Mouse (Mus musculus) forebrain, embryonic 10.5 days (tissue): ENCODE data around the gene AU041133. TPM values are rescaled to one million over a fixed set of nuclear protein-coding genes. Genes with fewer than 3 reads are reported as not detected.
"Not testable (repeated sequence)": the region's sequence is repeated elsewhere in the genome, so short reads cannot be mapped to it uniquely, and the experiment has no call there.

Experiments used
- DNase-seq: peaks from one replicate; pipeline ENCODE4 v3.0.0-alpha.2; 2017; ENCODE audit warnings: low spot score; ENCODE audit errors: extremely low spot score
- H3K27ac ChIP-seq: fragments of 300-500 bp; sonication (generic); 2 replicates; pipeline ENCODE4 v1.5.1; 2016; ENCODE audit warnings: mild to moderate bottlenecking
- H3K27me3 ChIP-seq: fragments of 300-500 bp; sonication (generic); 2 replicates; pipeline ENCODE4 v1.6.1; 2016; ENCODE audit warnings: mild to moderate bottlenecking; ENCODE audit not compliant: poor library complexity, severe bottlenecking
- H3K36me3 ChIP-seq: fragments of 300-500 bp; sonication (generic); replicated peaks from 2 replicates; pipeline ENCODE4 v1.6.1; 2016; ENCODE audit warnings: mild to moderate bottlenecking, moderate library complexity
- H3K4me1 ChIP-seq: fragments of 300-500 bp; sonication (generic); 2 replicates; pipeline ENCODE4 v1.6.1; 2016
- H3K4me3 ChIP-seq: fragments of 300-500 bp; sonication (generic); 2 replicates; pipeline ENCODE4 v1.5.1; 2016; ENCODE audit warnings: mild to moderate bottlenecking, moderate library complexity
- H3K9me3 ChIP-seq: fragments of 300-500 bp; sonication (generic); 2 replicates; pipeline ENCODE4 v1.6.1; 2016; ENCODE audit warnings: mild to moderate bottlenecking, moderate library complexity
- WGBS: fragments of 180-500 bp; shearing (Covaris S2); methylation state at CpG from one replicate; pipeline ENCODE4 v1.1.7; 2016; 5-methylcytosine and 5-hydroxymethylcytosine counted together
- polyA plus RNA-seq: library from polyadenylated mRNA; unstranded; fragments of >200 nt; fragmentation: Nextera tagmentation; extraction: Ambion mirVana; gene quantifications from 2 replicates; pipeline ENCODE4 v1.2.1, GENCODE M21; 2016

AU041133 gene
- 4.6 and 5.0 TPM in 2 replicates for polyA plus RNA-seq

DNA sequence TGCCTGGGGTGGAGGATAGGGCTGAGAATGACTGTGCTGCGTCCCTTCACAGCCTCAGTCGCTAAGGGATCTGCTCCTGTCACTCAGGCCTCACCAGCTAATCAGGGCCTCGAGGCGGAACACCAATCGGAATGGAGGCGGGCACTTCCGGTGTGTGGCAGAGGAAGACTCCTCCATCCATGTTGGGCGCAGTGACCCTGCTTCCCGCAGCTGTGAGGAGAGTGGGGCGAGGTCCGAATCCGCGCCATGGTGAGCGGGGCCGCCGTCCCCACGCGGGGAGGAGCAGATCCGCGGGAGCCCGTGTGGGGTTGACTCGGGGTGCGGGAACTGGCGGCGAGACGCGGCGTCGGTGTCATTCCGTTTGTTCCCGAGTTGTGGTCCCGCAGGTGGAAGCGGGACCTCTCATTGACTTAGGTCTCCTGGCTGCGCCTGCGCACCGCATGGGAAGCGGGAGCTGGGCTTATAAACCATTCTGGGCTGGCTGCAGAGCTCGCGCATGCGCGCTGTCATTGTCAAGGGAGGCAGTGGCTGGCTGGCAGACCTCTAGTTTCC is at the start of gene AU041133:
TSS of gene AU041133 (plus strand) at position 164 of the 552 bp plus-strand sequence.
- Histone ChIP-seq H3K9me3 (peaks cover 57% of the 10 kb centered on the region), H3K27me3 (no peaks in the 10 kb centered on the region), H3K36me3 (peaks cover 22% of the 10 kb centered on the region), H3K4me1 (peaks cover 4% of the 10 kb centered on the region; the same call in 1 of the 2 replicates), H3K27ac (peak within 1 kb of the TSS; percentile 91), H3K4me3 (peak within 1 kb of the TSS; percentile 75)
- DNase-seq: peak; percentile 89
- 3% methylated on average over 41 of the region's 41 CpGs for WGBS

DNA sequence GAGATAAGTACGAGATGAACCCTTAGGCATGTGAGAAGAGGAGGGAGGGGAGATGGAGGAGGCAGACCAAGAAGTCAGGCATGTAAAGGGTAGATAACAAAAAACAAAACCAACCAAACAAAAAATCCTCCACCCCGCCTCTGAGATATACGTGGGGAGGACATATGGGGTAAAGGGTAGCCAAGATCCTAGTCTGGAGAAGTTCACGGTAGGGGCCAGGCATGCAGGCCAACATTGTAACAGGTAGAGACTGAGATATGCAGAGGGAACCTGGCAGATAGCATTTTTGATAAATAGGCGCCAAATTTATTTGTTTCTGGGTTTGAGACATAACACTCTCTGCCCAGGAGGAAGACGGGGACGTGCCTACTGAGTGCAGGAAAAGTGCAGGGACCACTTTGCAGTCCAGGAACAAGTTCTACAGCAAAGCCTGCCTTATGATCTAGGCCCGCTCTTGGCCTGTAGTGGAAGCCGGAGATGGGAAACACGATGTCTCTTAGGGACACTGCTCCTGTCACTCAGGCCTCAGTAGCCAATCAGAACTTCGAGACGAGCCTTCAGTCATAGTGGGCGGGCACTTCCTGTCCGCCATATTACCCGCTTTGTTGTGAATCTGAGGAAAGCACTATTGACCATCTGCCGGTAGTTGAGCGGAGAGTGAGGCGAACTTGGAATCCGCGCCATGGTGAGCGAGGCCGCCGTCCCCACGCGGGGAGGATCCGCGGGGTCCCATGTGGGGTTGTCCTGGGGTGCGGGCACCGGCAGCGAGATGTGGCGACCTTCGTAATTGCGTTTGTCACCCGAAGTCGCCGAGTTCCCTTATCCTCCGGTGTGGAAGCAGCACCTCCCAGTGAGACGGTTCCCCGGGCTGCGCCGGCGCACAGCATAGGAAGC is 44.8 kb upstream of the AU041133 start, which contains the start of gene BC024063:
TSS of gene BC024063 (plus strand) at position 626 of the 894 bp plus-strand sequence.
- 19% methylated on average over 42 of the region's 42 CpGs for WGBS
- H3K36me3 ChIP-seq, H3K27me3 ChIP-seq, H3K4me1 ChIP-seq: not testable (repeated sequence)
- Histone ChIP-seq H3K4me3 (peak within 1 kb of the TSS; percentile 56), H3K9me3 (peaks cover 20% of the 10 kb centered on the region; the same call in 1 of the 2 replicates), H3K27ac (peak within 1 kb of the TSS; percentile 84)
- DNase-seq: peak; percentile 63

GRCm38 (mm10) chr10:82083622-82083971 is 44.2 kb upstream of the AU041133 start:
- 29% methylated on average over 14 of the region's 14 CpGs for WGBS
- not testable (repeated sequence) for DNase-seq, H3K4me1 ChIP-seq, H3K27me3 ChIP-seq, H3K36me3 ChIP-seq
- peak overlapping the region; percentile 84 for H3K27ac ChIP-seq
- H3K4me3 ChIP-seq: peak overlapping the region; percentile 56
- peaks cover 20% of the 10 kb centered on the region; the same call in 1 of the 2 replicates for H3K9me3 ChIP-seq

DNA sequence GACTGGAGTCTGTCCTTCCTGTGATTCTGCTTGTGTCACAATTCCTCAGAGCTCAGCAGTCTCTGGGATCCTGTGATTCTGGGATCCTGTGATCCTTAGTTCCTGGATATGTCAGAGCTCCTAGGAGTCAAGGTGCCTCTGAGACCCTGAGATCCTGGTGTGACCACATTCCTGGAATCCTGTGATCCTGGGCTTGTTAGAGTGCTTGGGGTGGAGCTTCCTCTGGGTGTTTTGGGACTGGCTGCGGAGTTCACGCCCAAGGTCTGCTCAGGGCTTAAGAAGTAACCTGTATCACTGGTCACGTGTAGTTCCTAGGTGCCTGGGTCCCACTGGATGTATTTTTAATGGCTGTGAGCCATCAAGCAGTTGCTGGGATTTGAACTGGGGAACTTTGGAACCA is 10.6 kb upstream of the AU041133 start:
- Histone ChIP-seq H3K4me1 (no peaks in the 10 kb centered on the region), H3K4me3 (no peak overlapping the region), H3K36me3 (no peaks in the 10 kb centered on the region), H3K27ac (no peak overlapping the region), H3K9me3 (peaks cover 78% of the 10 kb centered on the region), H3K27me3 (no peaks in the 10 kb centered on the region)
- 73% methylated on average over 3 of the region's 3 CpGs for WGBS
- DNase-seq: no peak

GRCm38 (mm10) chr10:82145282-82145681 is 17.5 kb downstream of the AU041133 start:
- 96% methylated on average over 1 of the region's 1 CpGs for WGBS
- peaks cover 68% of the 10 kb centered on the region for H3K36me3 ChIP-seq

DNA sequence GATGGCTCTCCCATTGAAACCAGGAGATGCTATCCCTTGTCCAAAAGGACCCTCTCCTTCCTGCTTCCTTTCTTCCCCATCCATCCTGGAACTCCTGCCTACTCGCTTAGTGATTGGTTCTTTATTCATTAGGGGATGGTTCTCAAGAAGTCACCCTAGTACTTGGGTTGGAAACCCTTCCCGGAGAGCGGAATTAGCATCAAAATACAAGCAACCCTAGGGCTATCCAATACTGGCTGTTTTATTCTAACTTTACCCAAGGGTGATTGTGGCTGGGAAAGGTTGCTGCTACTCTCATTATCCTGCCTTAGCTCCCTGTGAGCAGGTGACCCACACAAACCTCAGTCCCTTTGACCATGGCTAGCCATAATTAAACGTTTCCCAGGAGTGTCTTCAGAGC is 19.8 kb downstream of the AU041133 start:
- H3K36me3 ChIP-seq: peaks cover 75% of the 10 kb centered on the region
- DNase-seq: no peak
- H3K27me3 ChIP-seq: no peaks in the 10 kb centered on the region
- no peak overlapping the region for H3K27ac ChIP-seq
- no peak overlapping the region for H3K4me3 ChIP-seq
- H3K4me1 ChIP-seq: no peaks in the 10 kb centered on the region
- 78% methylated on average over 4 of the region's 4 CpGs for WGBS
- H3K9me3 ChIP-seq: peaks cover 86% of the 10 kb centered on the region

More at GRCm38 (mm10) chr10:82145282-82145681, 17.5 kb downstream of the AU041133 start:
- H3K9me3 ChIP-seq: peaks cover 69% of the 10 kb centered on the region
- DNase-seq: no peak
- no peak overlapping the region for H3K27ac ChIP-seq
- no peak overlapping the region for H3K4me3 ChIP-seq
- H3K4me1 ChIP-seq: no peaks in the 10 kb centered on the region
- H3K27me3 ChIP-seq: no peaks in the 10 kb centered on the region

GRCm38 (mm10) chr10:82167777-82168176 is 40.0 kb downstream of the AU041133 start:
- Histone ChIP-seq H3K4me1 (no peaks in the 10 kb centered on the region), H3K27me3 (no peaks in the 10 kb centered on the region), H3K27ac (no peak overlapping the region), H3K4me3 (no peak overlapping the region), H3K9me3 (peaks cover 45% of the 10 kb centered on the region), H3K36me3 (no peaks in the 10 kb centered on the region)
- 86% methylated on average over 3 of the region's 3 CpGs for WGBS
- DNase-seq: no peak

DNA sequence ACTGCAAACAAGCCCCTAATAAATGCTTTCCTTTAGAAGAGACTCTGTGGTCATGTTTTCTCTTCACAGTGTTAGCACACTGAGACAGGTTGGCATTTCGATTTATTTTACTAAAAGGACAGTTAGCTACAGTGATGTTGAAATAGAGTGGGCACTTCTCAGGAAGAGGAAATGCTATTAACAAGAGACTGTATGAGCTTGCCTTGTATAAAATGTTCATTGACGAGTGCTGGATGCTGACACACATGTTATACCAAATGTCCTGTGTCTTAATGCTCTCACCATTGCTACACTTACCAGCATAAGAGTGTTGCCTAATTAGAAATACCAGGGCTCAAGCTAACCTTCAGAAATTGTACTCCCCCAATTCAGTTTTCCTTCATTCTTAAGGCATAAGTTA is 42.0 kb downstream of the AU041133 start:
- no peak overlapping the region for H3K27ac ChIP-seq
- no peak overlapping the region for H3K4me3 ChIP-seq
- WGBS: 77% methylated on average over 2 of the region's 2 CpGs
- H3K36me3 ChIP-seq: no peaks in the 10 kb centered on the region
- H3K9me3 ChIP-seq: peaks cover 39% of the 10 kb centered on the region
- no peaks in the 10 kb centered on the region for H3K4me1 ChIP-seq
- no peak for DNase-seq
- no peaks in the 10 kb centered on the region for H3K27me3 ChIP-seq

DNA sequence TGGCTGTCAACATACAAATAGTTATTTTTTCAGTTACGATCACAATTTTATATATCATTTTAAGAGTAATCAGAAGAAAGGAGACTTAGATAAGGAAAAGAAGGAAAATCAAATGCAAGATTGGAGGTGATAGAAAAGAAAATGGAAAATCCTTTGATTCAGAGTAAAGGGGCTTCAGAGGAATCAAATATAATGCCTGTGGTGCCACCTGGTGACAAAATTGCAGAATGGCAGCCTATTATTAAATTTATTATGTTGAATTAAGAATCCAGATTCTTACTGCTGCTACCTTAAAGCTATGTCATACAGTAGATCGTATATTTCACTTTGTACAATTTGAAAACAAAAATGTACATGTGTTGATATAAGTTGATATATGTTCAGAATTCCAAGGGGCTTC is 43.0 kb downstream of the AU041133 start:
- no peaks in the 10 kb centered on the region for H3K27me3 ChIP-seq
- DNase-seq: no peak
- no peaks in the 10 kb centered on the region for H3K4me1 ChIP-seq
- peaks cover 41% of the 10 kb centered on the region for H3K9me3 ChIP-seq
- WGBS: 62% methylated on average over 2 of the region's 2 CpGs
- H3K27ac ChIP-seq: no peak overlapping the region
- no peaks in the 10 kb centered on the region for H3K36me3 ChIP-seq
- H3K4me3 ChIP-seq: no peak overlapping the region

DNA sequence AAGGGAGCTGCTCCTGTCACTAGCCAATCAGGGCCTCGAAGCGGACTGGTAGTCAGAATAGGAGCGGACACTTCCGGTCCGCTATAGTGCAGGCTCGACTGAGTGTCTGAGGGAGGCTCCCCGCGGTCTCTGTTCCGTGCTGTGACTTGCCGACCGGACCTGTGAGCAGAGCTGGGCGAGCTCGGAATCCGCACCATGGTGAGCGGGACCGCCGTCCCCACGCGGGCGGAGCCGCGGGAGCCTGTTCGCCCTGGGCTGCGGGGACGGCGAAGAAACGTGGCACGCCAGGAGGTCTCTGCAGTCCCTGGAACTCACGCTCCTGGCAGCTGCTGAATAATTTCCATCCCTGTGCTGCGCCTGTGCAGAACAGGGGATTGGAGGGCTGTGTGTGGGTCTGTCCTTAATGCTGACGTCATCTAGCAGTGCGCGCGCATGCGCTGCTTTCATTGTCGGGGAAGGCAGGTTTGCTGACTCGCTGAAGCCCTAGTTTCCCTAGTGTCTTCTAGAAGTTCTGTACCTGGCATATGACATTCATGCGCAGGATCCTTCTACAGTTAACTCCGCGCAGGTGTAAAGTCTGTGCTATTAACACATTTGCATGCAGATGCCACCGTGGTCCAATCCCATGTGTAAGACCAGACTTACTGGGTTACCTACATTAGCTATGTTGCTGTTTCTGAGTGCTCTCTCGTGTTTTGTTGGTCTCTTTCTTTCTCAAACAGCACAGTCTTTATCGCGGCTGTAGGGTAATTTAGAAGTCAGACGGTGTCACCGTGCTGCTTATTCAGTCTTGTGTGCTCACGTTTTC is 50.6 kb downstream of the AU041133 start:
- H3K4me1 ChIP-seq: peaks cover 12% of the 10 kb centered on the region
- peak; percentile 86 for DNase-seq
- WGBS: 9% methylated on average over 47 of the region's 47 CpGs

More for the DNA sequence above, 50.6 kb downstream of the AU041133 start:
- no peaks in the 10 kb centered on the region for H3K27me3 ChIP-seq
- peak overlapping the region; percentile 94 for H3K27ac ChIP-seq
- peak overlapping the region; percentile 79 for H3K4me3 ChIP-seq
- no peaks in the 10 kb centered on the region for H3K36me3 ChIP-seq
- H3K9me3 ChIP-seq: peaks cover 31% of the 10 kb centered on the region
